Mouse (Mus musculus): ENCODE data around the gene Rps18. TPM values are rescaled to one million over a fixed set of nuclear protein-coding genes. Genes with fewer than 3 reads are reported as not detected.
"Not testable (repeated sequence)": the region's sequence is repeated elsewhere in the genome, so short reads cannot be mapped to it uniquely, and the experiment has no call there.

The Rps18 gene
- polyA plus RNA-seq, 1 experiment from 2014 or later = 1,265 TPM

- Histone ChIP-seq H3K4me1 (replicated peaks; ENCODE audit: control insufficient read depth, insufficient read depth, low read length) (peaks cover under 1% of the 10 kb centered on the region; the same call in 1 of the 2 replicates), H3K9ac (ENCODE audit: low read length) (no peak overlapping the region), H3K9me3 (ENCODE audit: control insufficient read depth, low read length) (no peaks in the 10 kb centered on the region), H3K36me3 (ENCODE audit: control insufficient read depth, insufficient read depth, low read length) (no peaks in the 10 kb centered on the region), H3K27me3 (ENCODE audit: control insufficient read depth, insufficient read depth, low read length) (peaks cover 5% of the 10 kb centered on the region; the same call in 1 of the 2 replicates), H3K4me2 (ENCODE audit: low read depth, low read length, severe bottlenecking) (no peak overlapping the region), H3K4me3 (ENCODE audit: low read depth, low read length) (no peak overlapping the region), H3K27ac (ENCODE audit: low read depth, low read length) (no peak overlapping the region)
- 93% methylated on average over 8 of the region's 8 CpGs for WGBS
- ATAC-seq (replicated peaks; ENCODE audit: low FRiP score) (no peak), DNase-seq (ENCODE audit: low spot score) (no peak)
These were observed 39.2 kb upstream of the Rps18 start for GRCm38 (mm10) chr17:33994959-33995358.

- DNase-seq (ENCODE audit: low spot score) = peak; percentile 75
These were observed 36.2 kb upstream of the Rps18 start for GRCm38 (mm10) chr17:33991788-33992664.

DNA sequence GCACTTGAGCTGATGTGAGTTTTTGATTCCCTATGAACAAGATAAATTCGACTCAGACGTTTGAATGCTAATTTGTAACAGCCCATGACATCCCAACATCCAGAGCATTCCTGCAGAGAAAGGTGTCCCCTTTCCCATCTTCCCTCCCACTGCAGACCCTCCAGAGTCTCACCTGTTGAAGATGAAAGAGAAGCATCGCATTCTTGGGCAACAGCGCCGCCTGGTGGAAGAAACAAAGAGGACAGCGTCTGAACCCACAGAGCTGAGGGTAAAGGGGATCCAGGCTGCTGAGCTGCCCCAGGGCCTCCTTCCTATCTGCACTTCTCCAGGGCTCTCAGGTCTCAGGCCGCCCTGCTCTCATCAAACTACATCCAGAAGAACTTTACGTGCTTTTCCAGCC, 26.3 kb upstream of the Rps18 start:
- not testable (repeated sequence) for H3K27ac ChIP-seq (ENCODE audit: low read depth, low read length); H3K4me1 ChIP-seq (replicated peaks; ENCODE audit: control insufficient read depth, insufficient read depth, low read length); ATAC-seq (replicated peaks; ENCODE audit: low FRiP score); H3K9me3 ChIP-seq (ENCODE audit: control insufficient read depth, low read length); H3K9ac ChIP-seq (ENCODE audit: low read length); H3K36me3 ChIP-seq (ENCODE audit: control insufficient read depth, insufficient read depth, low read length)
- 10% methylated on average over 8 of the region's 8 CpGs for WGBS
- Histone ChIP-seq H3K27me3 (ENCODE audit: control insufficient read depth, insufficient read depth, low read length) (peaks cover 28% of the 10 kb centered on the region), H3K4me3 (ENCODE audit: low read depth, low read length) (peak overlapping the region; percentile 39; the same call in 1 of the 2 replicates), H3K4me2 (ENCODE audit: low read depth, low read length, severe bottlenecking) (peak overlapping the region; percentile 62; the same call in 1 of the 2 replicates)
- DNase-seq (ENCODE audit: low spot score) = peak; percentile 80

More at GRCm38 (mm10) chr17:33991788-33992664, 36.2 kb upstream of the Rps18 start:
- ATAC-seq (replicated peaks; ENCODE audit: low FRiP score) = no peak
- no peaks in the 10 kb centered on the region for H3K4me1 ChIP-seq (replicated peaks; ENCODE audit: control insufficient read depth, insufficient read depth, low read length)
- no peaks in the 10 kb centered on the region for H3K9me3 ChIP-seq (ENCODE audit: control insufficient read depth, low read length)
- no peak overlapping the region for H3K4me2 ChIP-seq (ENCODE audit: low read depth, low read length, severe bottlenecking)
- no peak overlapping the region for H3K9ac ChIP-seq (ENCODE audit: low read length)
- WGBS = 34% methylated on average over 10 of the region's 10 CpGs
- no peaks in the 10 kb centered on the region for H3K36me3 ChIP-seq (ENCODE audit: control insufficient read depth, insufficient read depth, low read length)
- H3K27ac ChIP-seq (ENCODE audit: low read depth, low read length) = no peak overlapping the region
- no peak overlapping the region for H3K4me3 ChIP-seq (ENCODE audit: low read depth, low read length)
- H3K27me3 ChIP-seq (ENCODE audit: control insufficient read depth, insufficient read depth, low read length) = no peaks in the 10 kb centered on the region

GRCm38 (mm10) chr17:33981192-33981909, 25.6 kb upstream of the Rps18 start:
- peak; percentile 95 for ATAC-seq (replicated peaks; ENCODE audit: low FRiP score)

GRCm38 (mm10) chr17:33980181-33981035, 24.6 kb upstream of the Rps18 start:
- Histone ChIP-seq H3K4me2 (ENCODE audit: low read depth, low read length, severe bottlenecking) (no peak overlapping the region; the same call in 1 of the 2 replicates), H3K27me3 (ENCODE audit: control insufficient read depth, insufficient read depth, low read length) (peaks cover 31% of the 10 kb centered on the region)
- WGBS = 82% methylated on average over 19 of the region's 19 CpGs

More at GRCm38 (mm10) chr17:33981192-33981909, 25.6 kb upstream of the Rps18 start:
- peaks cover 30% of the 10 kb centered on the region for H3K27me3 ChIP-seq (ENCODE audit: control insufficient read depth, insufficient read depth, low read length)
- 1% methylated on average over 27 of the region's 27 CpGs for WGBS
- not testable (repeated sequence) for H3K4me1 ChIP-seq (replicated peaks; ENCODE audit: control insufficient read depth, insufficient read depth, low read length); H3K36me3 ChIP-seq (ENCODE audit: control insufficient read depth, insufficient read depth, low read length); H3K9me3 ChIP-seq (ENCODE audit: control insufficient read depth, low read length)
- H3K27ac ChIP-seq (ENCODE audit: low read depth, low read length) = peak overlapping the region; percentile 76; the same call in 1 of the 2 replicates
- peak overlapping the region; percentile 62 for H3K4me2 ChIP-seq (ENCODE audit: low read depth, low read length, severe bottlenecking)
- peak; percentile 93 for DNase-seq (ENCODE audit: low spot score)
- peak overlapping the region; percentile 39 for H3K4me3 ChIP-seq (ENCODE audit: low read depth, low read length)
- peak overlapping the region; percentile 57 for H3K9ac ChIP-seq (ENCODE audit: low read length)

GRCm38 (mm10) chr17:33979512-33980050, 23.8 kb upstream of the Rps18 start:
- peaks cover 8% of the 10 kb centered on the region; the same call in 1 of the 2 replicates for H3K4me1 ChIP-seq (replicated peaks; ENCODE audit: control insufficient read depth, insufficient read depth, low read length)
- no peak for ATAC-seq (replicated peaks; ENCODE audit: low FRiP score)
- H3K4me3 ChIP-seq (ENCODE audit: low read depth, low read length) = no peak overlapping the region
- H3K9ac ChIP-seq (ENCODE audit: low read length) = no peak overlapping the region
- H3K27me3 ChIP-seq (ENCODE audit: control insufficient read depth, insufficient read depth, low read length) = peaks cover 31% of the 10 kb centered on the region
- no peaks in the 10 kb centered on the region for H3K9me3 ChIP-seq (ENCODE audit: control insufficient read depth, low read length)
- DNase-seq (ENCODE audit: low spot score) = no peak
- no peak overlapping the region for H3K27ac ChIP-seq (ENCODE audit: low read depth, low read length)
- 74% methylated on average over 6 of the region's 6 CpGs for WGBS
- no peak overlapping the region for H3K4me2 ChIP-seq (ENCODE audit: low read depth, low read length, severe bottlenecking)
- H3K36me3 ChIP-seq (ENCODE audit: control insufficient read depth, insufficient read depth, low read length) = no peaks in the 10 kb centered on the region

More at GRCm38 (mm10) chr17:33980181-33981035, 24.6 kb upstream of the Rps18 start:
- no peaks in the 10 kb centered on the region for H3K9me3 ChIP-seq (ENCODE audit: control insufficient read depth, low read length)
- no peak overlapping the region for H3K9ac ChIP-seq (ENCODE audit: low read length)
- no peak overlapping the region for H3K4me3 ChIP-seq (ENCODE audit: low read depth, low read length)
- DNase-seq (ENCODE audit: low spot score) (no peak), ATAC-seq (replicated peaks; ENCODE audit: low FRiP score) (0 out of 2 replicates have a peak, but pooled peaks have one; percentile 14)
- H3K4me1 ChIP-seq (replicated peaks; ENCODE audit: control insufficient read depth, insufficient read depth, low read length) = peaks cover 8% of the 10 kb centered on the region; the same call in 1 of the 2 replicates
- no peak overlapping the region for H3K27ac ChIP-seq (ENCODE audit: low read depth, low read length)
- H3K36me3 ChIP-seq (ENCODE audit: control insufficient read depth, insufficient read depth, low read length) = no peaks in the 10 kb centered on the region

- Histone ChIP-seq H3K9me3 (ENCODE audit: control insufficient read depth, low read length) (no peaks in the 10 kb centered on the region), H3K36me3 (ENCODE audit: control insufficient read depth, insufficient read depth, low read length) (no peaks in the 10 kb centered on the region), H3K4me3 (ENCODE audit: low read depth, low read length) (peak overlapping the region; percentile 31), H3K4me1 (replicated peaks; ENCODE audit: control insufficient read depth, insufficient read depth, low read length) (peaks cover 8% of the 10 kb centered on the region; the same call in 1 of the 2 replicates), H3K27ac (ENCODE audit: low read depth, low read length) (no peak overlapping the region), H3K4me2 (ENCODE audit: low read depth, low read length, severe bottlenecking) (peak overlapping the region; percentile 54), H3K27me3 (ENCODE audit: control insufficient read depth, insufficient read depth, low read length) (peaks cover 31% of the 10 kb centered on the region), H3K9ac (ENCODE audit: low read length) (peak overlapping the region; percentile 20)
- under 1% methylated on average over 15 of the region's 17 CpGs for WGBS
- ATAC-seq (replicated peaks; ENCODE audit: low FRiP score) (no peak), DNase-seq (ENCODE audit: low spot score) (no peak)
These were observed 22.8 kb upstream of the Rps18 start for GRCm38 (mm10) chr17:33978631-33979031.

Measured in forebrain, embryonic 11.5 days (tissue).